Mouse (Mus musculus) midbrain, embryonic 15.5 days (tissue): ENCODE measurements around the gene Pus3. TPM values are rescaled to one million over a fixed set of nuclear protein-coding genes. Genes with fewer than 3 reads are reported as not detected.

Experiments
- ATAC-seq: fragments of 200-750 bp; cut with Nextera tagmentation; replicated peaks from 2 replicates; pipeline ENCODE4 v1.8.0; 2017; ENCODE audit warnings: moderate TSS enrichment
- H3K27ac ChIP-seq: fragments of 300-500 bp; sonication (generic); 2 replicates; pipeline ENCODE4 v1.5.1; 2015; ENCODE audit warnings: mild to moderate bottlenecking, inconsistent platforms
- H3K27me3 ChIP-seq: fragments of 300-500 bp; sonication (generic); replicated peaks from 2 replicates; pipeline ENCODE4 v1.6.1; 2015; ENCODE audit warnings: inconsistent platforms
- H3K36me3 ChIP-seq: fragments of 300-500 bp; sonication (generic); replicated peaks from 2 replicates; pipeline ENCODE4 v1.6.1; 2015; ENCODE audit warnings: inconsistent platforms
- H3K4me1 ChIP-seq: fragments of 300-500 bp; sonication (generic); 2 replicates; pipeline ENCODE4 v1.6.1; 2015; ENCODE audit warnings: inconsistent platforms
- H3K4me2 ChIP-seq: fragments of 300-500 bp; sonication (generic); 2 replicates; pipeline ENCODE4 v1.6.1; 2015; ENCODE audit warnings: inconsistent platforms, mild to moderate bottlenecking, moderate library complexity
- H3K4me3 ChIP-seq: fragments of 300-500 bp; sonication (generic); 2 replicates; pipeline ENCODE4 v1.5.1; 2015; ENCODE audit warnings: mild to moderate bottlenecking, inconsistent platforms
- H3K9ac ChIP-seq: fragments of 300-500 bp; sonication (generic); 2 replicates; pipeline ENCODE4 v1.6.1; 2015; ENCODE audit warnings: mild to moderate bottlenecking, inconsistent platforms
- H3K9me3 ChIP-seq: fragments of 300-500 bp; sonication (generic); 2 replicates; pipeline ENCODE4 v1.6.1; 2016; ENCODE audit warnings: inconsistent platforms
- WGBS: fragments of 180-500 bp; shearing (Covaris S2); methylation state at CpG from one replicate; pipeline ENCODE4 v1.1.7; 2015; ENCODE audit warnings: mixed read lengths; 5-methylcytosine and 5-hydroxymethylcytosine counted together
- polyA plus RNA-seq: library from polyadenylated mRNA; unstranded; fragments of >200 nt; fragmentation: Nextera tagmentation; extraction: Ambion mirVana; gene quantifications from 2 replicates; pipeline ENCODE4 v1.2.1, GENCODE M21; 2015

Gene Pus3
- polyA plus RNA-seq: 14.8 and 16.0 TPM in 2 replicates

- Histone ChIP-seq H3K4me2 (peak within 1 kb of the TSS; percentile 87), H3K9me3 (no peaks in the 10 kb centered on the region), H3K27me3 (no peaks in the 10 kb centered on the region), H3K9ac (peak within 1 kb of the TSS; percentile 69), H3K27ac (peak within 1 kb of the TSS; percentile 86), H3K4me3 (peak within 1 kb of the TSS; percentile 77), H3K4me1 (peaks cover 22% of the 10 kb centered on the region), H3K36me3 (peaks cover 13% of the 10 kb centered on the region; the same call in 1 of the 2 replicates)
- peak; percentile 88 for ATAC-seq
- WGBS: under 1% methylated on average over 59 of the region's 59 CpGs
Observed at GRCm38 (mm10) chr9:35558257-35559008, at the start of gene Pus3, which contains the start of gene Ddx25. Pus3 (plus strand) TSS chr9:35558595. Ddx25 (minus strand) TSS chr9:35558528.

DNA sequence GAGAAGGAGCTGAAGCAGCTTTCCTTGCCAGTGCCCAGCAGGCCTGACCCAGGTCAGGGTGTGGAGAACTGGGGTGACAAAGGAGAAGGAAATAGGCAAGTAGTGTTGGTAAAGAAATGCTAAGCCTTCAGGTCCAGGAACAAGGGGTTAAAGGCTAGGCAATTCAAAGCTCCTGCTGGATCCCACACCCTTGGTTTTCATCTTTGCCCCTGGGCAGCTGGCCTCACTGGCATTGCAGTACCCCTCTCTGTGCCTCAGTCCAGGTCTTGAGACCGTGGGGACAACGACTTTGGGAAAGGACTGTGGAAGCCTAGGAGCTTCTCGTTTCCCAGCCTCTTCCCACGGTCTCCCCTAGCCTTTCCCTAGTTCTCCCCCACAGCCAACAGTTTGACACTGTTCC lies 44.5 kb upstream of the Pus3 start:
- H3K27ac ChIP-seq: no peak overlapping the region
- no peak for ATAC-seq
- H3K9me3 ChIP-seq: no peaks in the 10 kb centered on the region
- H3K9ac ChIP-seq: no peak overlapping the region
- no peak overlapping the region for H3K4me2 ChIP-seq
- H3K36me3 ChIP-seq: no peaks in the 10 kb centered on the region
- H3K27me3 ChIP-seq: no peaks in the 10 kb centered on the region
- H3K4me3 ChIP-seq: no peak overlapping the region
- no peaks in the 10 kb centered on the region for H3K4me1 ChIP-seq
- WGBS: 90% methylated on average over 4 of the region's 4 CpGs

- no peaks in the 10 kb centered on the region for H3K4me1 ChIP-seq
- no peaks in the 10 kb centered on the region for H3K9me3 ChIP-seq
- no peak overlapping the region for H3K9ac ChIP-seq
- H3K27me3 ChIP-seq: no peaks in the 10 kb centered on the region
- H3K27ac ChIP-seq: no peak overlapping the region
- ATAC-seq: no peak
- WGBS: 80% methylated on average over 5 of the region's 5 CpGs
- H3K4me2 ChIP-seq: no peak overlapping the region
- no peaks in the 10 kb centered on the region for H3K36me3 ChIP-seq
- H3K4me3 ChIP-seq: no peak overlapping the region
Observed at GRCm38 (mm10) chr9:35516182-35516581, 42.2 kb upstream of the Pus3 start.

DNA sequence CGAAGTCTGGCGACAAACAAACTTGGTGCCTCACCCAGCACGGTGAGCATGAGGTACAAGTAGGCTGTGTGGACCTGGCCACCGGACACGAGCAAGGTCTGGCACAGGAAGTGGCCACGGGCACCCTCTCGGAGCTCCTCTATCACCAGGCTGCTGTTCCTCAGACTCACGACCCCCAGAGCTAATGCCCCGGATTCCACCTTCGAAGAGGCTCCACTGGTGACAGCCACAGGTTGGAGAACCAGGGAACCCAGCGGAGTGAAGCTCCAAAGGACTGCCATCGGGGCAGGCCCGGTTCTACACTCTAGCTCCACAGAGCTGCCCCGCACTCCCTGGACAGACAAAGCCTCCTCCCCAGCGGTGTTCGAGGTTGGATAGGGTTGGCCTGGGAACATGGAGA lies 41.7 kb upstream of the Pus3 start:
- 92% methylated on average over 16 of the region's 16 CpGs for WGBS
- Histone ChIP-seq H3K9me3 (no peaks in the 10 kb centered on the region), H3K27me3 (no peaks in the 10 kb centered on the region), H3K9ac (no peak overlapping the region), H3K27ac (no peak overlapping the region), H3K4me3 (no peak overlapping the region), H3K4me1 (no peaks in the 10 kb centered on the region), H3K36me3 (no peaks in the 10 kb centered on the region), H3K4me2 (no peak overlapping the region)
- no peak for ATAC-seq

- 75% methylated on average over 3 of the region's 3 CpGs for WGBS
- Histone ChIP-seq H3K9me3 (no peaks in the 10 kb centered on the region), H3K27me3 (no peaks in the 10 kb centered on the region), H3K36me3 (no peaks in the 10 kb centered on the region), H3K4me3 (no peak within 1 kb of the TSS), H3K4me2 (no peak within 1 kb of the TSS), H3K27ac (no peak within 1 kb of the TSS), H3K4me1 (no peaks in the 10 kb centered on the region), H3K9ac (no peak within 1 kb of the TSS)
- no peak for ATAC-seq
Observed at GRCm38 (mm10) chr9:35518169-35518568, 40.2 kb upstream of the Pus3 start, which contains the start of gene Gm1113. Gm1113 (minus strand) TSS chr9:35518269.

DNA sequence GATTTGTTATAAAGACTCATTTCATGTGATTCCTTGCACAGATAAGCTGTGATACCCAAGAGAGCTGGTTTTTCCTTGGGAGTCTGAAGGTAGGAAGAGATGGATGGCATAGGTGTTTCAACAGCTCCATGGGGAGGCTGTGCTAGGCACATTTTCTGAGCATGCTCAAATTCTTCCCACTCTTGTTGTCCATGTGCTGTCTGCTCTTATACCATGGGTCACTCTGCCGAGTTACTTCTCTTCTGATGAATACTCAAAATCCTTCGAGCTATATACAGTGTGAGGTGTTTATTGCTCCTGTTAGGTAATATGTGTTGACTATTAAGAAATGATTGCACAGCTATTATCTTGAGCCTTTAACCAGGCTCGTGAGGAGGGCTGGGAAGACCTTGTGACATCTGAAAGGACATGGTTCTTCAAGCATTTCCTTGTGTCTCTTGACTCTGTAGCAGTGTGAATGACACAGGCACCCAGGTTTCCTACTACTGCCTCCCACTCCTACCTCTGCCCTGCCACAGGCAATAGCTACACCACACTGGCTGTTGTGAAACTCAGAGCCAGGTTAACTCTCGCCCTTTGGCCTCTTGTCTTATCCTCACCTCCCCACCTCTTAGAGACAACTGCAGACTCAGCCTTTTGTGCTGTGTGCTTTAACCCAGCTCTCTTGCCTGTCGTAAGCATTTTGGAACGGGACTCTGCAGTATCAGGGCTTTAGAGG lies 37.6 kb upstream of the Pus3 start:
- Histone ChIP-seq H3K4me3 (no peak overlapping the region), H3K27me3 (no peaks in the 10 kb centered on the region), H3K27ac (no peak overlapping the region), H3K9ac (no peak overlapping the region), H3K4me2 (no peak overlapping the region), H3K36me3 (no peaks in the 10 kb centered on the region), H3K9me3 (no peaks in the 10 kb centered on the region), H3K4me1 (peaks cover 12% of the 10 kb centered on the region)
- no peak for ATAC-seq
- WGBS: 84% methylated on average over 6 of the region's 6 CpGs

- ATAC-seq: no peak
- H3K4me3 ChIP-seq: no peak overlapping the region
- WGBS: 72% methylated on average over 2 of the region's 2 CpGs
- no peak overlapping the region for H3K9ac ChIP-seq
- peaks cover 12% of the 10 kb centered on the region for H3K4me1 ChIP-seq
- no peak overlapping the region for H3K4me2 ChIP-seq
- H3K9me3 ChIP-seq: no peaks in the 10 kb centered on the region
- no peak overlapping the region for H3K27ac ChIP-seq
- no peaks in the 10 kb centered on the region for H3K27me3 ChIP-seq
- H3K36me3 ChIP-seq: no peaks in the 10 kb centered on the region
Observed at GRCm38 (mm10) chr9:35522241-35522640, 36.2 kb upstream of the Pus3 start.

GRCm38 (mm10) chr9:35522821-35523515 lies 35.4 kb upstream of the Pus3 start:
- Histone ChIP-seq H3K4me1 (peaks cover 12% of the 10 kb centered on the region), H3K27ac (no peak overlapping the region), H3K4me3 (no peak overlapping the region), H3K27me3 (no peaks in the 10 kb centered on the region), H3K4me2 (no peak overlapping the region), H3K9me3 (no peaks in the 10 kb centered on the region), H3K36me3 (no peaks in the 10 kb centered on the region), H3K9ac (no peak overlapping the region)
- no peak for ATAC-seq
- 68% methylated on average over 1 of the region's 1 CpGs for WGBS

GRCm38 (mm10) chr9:35523541-35523940 lies 34.9 kb upstream of the Pus3 start:
- Histone ChIP-seq H3K4me3 (no peak overlapping the region), H3K27me3 (no peaks in the 10 kb centered on the region), H3K4me1 (peaks cover 12% of the 10 kb centered on the region), H3K9me3 (no peaks in the 10 kb centered on the region), H3K36me3 (no peaks in the 10 kb centered on the region), H3K4me2 (peak overlapping the region; percentile 0; the same call in 1 of the 2 replicates), H3K9ac (no peak overlapping the region), H3K27ac (peak overlapping the region; percentile 51)
- 10% methylated on average over 5 of the region's 5 CpGs for WGBS
- ATAC-seq: peak; percentile 87

- peak overlapping the region; percentile 51 for H3K27ac ChIP-seq
- H3K9ac ChIP-seq: no peak overlapping the region
- H3K4me3 ChIP-seq: no peak overlapping the region
- ATAC-seq: peak; percentile 81
- H3K4me2 ChIP-seq: peak overlapping the region; percentile 0; the same call in 1 of the 2 replicates
- no peaks in the 10 kb centered on the region for H3K9me3 ChIP-seq
- H3K27me3 ChIP-seq: no peaks in the 10 kb centered on the region
- 17% methylated on average over 7 of the region's 7 CpGs for WGBS
- peaks cover 12% of the 10 kb centered on the region for H3K4me1 ChIP-seq
- H3K36me3 ChIP-seq: no peaks in the 10 kb centered on the region
Observed at GRCm38 (mm10) chr9:35523941-35524411, 34.4 kb upstream of the Pus3 start.

- no peak overlapping the region for H3K27ac ChIP-seq
- 70% methylated on average over 3 of the region's 3 CpGs for WGBS
- H3K4me2 ChIP-seq: no peak overlapping the region
Observed at GRCm38 (mm10) chr9:35529141-35529540, 29.3 kb upstream of the Pus3 start.

GRCm38 (mm10) chr9:35529796-35530195 lies 28.6 kb upstream of the Pus3 start:
- 21% methylated on average over 1 of the region's 1 CpGs for WGBS
- no peaks in the 10 kb centered on the region for H3K9me3 ChIP-seq
- H3K36me3 ChIP-seq: no peaks in the 10 kb centered on the region
- H3K27me3 ChIP-seq: no peaks in the 10 kb centered on the region
- H3K27ac ChIP-seq: no peak overlapping the region
- no peak overlapping the region for H3K9ac ChIP-seq
- no peak overlapping the region for H3K4me2 ChIP-seq
- ATAC-seq: no peak
- H3K4me1 ChIP-seq: no peaks in the 10 kb centered on the region
- no peak overlapping the region for H3K4me3 ChIP-seq

More at GRCm38 (mm10) chr9:35529141-35529540, 29.3 kb upstream of the Pus3 start:
- no peaks in the 10 kb centered on the region for H3K36me3 ChIP-seq
- no peak overlapping the region for H3K9ac ChIP-seq
- no peak for ATAC-seq
- H3K4me1 ChIP-seq: peaks cover 3% of the 10 kb centered on the region
- no peaks in the 10 kb centered on the region for H3K27me3 ChIP-seq
- H3K9me3 ChIP-seq: no peaks in the 10 kb centered on the region
- no peak overlapping the region for H3K4me3 ChIP-seq
